Mouse (Mus musculus): ENCODE measurements around the gene Myo1c.
A peak's percentile ranks its signal among the peaks of the same experiment; 100 is the strongest.

Myo1c gene

DNA sequence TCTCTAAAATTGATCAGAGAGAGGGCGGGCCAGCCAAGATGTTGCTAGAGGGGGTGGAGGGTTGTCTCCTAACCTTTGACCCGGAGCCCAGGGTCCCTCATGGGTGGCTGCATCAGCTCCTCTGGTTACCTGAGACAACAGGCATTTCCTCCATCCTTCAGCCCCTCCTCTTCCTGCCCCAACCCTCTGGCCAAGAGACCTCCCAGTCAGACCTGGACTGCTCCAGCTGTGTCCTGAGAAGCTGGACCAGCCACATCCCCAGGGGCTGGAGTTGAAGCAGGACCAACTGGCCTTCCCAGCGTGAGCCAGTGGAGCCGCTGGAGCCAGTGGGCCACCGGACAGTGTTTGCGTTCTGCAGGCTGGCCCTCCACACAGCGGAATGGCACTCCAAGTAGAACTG, at the start of gene Myo1c:
Gene Myo1c, plus strand, starts transcription at position 194 of the 400 bp plus-strand sequence.
- DNase-seq (ENCODE audit: low read depth, low spot score) = no peak

DNA sequence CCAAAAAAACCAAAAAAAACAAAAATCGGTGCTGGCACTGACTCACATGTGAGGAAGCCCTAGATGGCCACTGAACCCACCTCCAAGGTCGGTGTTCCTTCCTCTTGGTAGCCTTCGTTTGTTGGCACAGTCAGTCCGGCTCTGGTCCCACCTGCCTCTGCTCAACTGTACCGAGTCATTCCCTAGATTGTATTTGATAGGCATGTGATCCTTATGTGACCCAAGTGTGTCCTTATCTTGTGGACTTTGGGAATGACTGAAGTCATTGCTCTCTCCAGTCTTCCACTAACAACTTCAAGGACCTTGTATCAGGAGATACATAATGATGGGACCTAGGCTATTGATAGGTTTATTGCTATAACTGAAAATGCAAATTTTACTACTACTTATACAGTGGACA, 45.5 kb upstream of the Myo1c start:
- DNase-seq (ENCODE audit: low read depth, low spot score) = no peak

DNA sequence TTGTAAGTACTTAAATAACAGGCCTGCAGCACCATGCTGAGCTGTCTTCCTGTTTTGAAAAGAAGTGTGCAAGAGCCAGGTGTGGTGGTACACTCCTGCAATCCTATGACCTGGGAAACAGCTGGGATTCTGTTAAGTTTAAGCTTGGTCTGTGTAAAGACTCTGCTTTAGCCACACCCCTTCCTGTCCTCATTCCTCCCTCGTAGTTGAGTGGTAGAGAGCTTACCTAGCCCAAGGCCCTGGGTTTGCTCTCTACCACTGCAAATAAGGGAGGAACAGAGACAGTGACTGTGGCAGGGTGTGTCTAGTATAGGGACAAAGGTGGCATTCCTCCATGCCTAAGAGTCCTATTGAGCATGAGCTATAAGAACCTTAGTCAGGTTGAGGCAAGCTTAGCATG, 45.0 kb upstream of the Myo1c start:
- peak; percentile 91 for DNase-seq (ENCODE audit: low read depth, low spot score)

DNA sequence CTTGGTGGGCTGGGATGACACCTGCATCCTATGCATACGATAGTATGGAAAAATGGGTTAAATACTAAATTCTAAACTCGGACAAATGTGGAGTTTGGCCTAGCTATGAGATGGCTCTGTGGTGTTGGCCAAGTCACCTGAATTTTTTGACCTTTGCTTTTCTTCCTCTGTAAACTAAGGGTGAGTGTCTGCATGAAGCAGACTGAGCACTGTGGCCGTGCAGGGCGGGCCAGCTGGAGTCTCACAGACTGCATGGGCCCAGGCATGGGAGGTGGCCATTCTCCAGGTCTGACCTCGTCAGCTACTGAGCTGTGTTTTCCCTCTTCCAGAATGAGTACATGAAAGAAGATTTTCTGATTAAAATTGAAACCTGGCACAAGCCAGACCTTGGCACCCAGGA, 41.5 kb upstream of the Myo1c start:
- DNase-seq (ENCODE audit: low read depth, low spot score) = no peak

DNA sequence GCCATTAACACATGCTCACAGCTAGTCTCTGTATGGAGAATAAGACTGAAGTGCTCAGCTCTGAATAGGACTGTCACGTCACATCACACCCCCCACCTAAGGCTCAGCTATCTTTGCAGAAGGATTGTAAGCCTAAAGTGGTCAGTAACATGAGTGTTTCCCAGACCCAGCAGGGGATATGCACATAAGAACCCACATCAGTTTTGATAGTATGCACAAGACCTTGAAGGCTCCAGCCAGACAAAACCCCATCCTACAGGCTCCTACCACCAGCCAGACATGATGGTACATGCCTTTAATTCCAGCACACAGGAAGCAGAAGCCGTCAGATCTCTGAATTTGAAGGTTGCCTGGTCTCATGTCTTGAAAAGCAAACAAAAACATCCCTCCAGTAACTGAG, 40.3 kb upstream of the Myo1c start:
- peak; percentile 80 for DNase-seq (ENCODE audit: low read depth, low spot score)

DNA sequence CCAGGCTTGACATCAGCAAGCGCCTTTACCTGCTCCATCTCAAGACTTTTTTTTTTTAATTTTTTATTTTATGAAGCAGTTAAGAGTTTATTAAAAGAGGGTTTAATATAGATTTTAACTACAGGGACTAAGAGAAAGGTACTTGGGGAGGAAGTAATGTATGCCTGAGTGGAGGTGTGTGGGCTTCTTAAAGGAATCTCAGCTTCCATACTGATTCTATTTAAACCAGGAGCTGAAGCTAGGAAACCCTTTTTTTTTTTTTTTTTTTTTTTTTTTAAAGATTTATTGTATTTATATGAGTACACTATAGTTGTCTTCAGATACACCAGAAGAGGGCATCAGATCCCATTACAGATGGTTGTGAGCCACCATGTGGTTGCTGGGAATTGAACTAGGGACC, 35.5 kb upstream of the Myo1c start:
- DNase-seq (ENCODE audit: low read depth, low spot score) = no peak

DNA sequence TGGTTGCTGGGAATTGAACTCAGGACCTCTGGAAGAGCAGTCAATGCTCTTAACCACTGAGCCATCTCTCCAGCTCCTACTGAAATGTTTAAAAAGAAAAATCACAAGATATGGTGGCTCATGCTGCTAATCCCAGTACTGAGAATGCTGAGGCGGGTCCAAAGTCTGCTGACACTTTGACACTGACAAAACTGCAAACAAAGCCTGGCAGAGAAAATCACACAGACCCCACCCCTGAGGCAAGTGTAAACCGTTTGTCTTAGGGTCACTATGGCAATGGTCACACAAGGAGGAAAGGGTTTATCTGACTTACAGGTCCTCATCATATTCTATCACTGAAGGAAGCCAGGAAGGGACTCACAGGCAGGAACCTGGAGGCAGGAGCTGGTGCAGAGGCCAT, 34.7 kb upstream of the Myo1c start:
- no peak for DNase-seq (ENCODE audit: low read depth, low spot score)

DNA sequence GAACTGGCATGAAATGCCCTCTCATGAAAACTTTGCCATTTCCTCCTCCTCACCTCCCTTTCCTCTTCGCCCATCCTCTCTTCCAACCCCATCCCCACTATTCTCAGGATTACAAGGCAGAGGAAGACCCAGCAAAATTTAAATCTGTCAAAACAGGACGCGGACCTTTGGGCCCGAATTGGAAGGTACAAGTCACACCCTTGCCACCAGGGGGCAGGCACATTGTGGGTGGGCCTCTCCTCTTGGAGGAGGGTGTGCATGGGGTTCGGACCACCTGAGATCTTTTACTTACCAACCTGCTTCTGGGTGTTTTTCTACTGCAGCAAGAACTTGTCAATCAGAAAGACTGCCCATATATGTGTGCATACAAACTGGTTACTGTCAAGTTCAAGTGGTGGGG, 31.2 kb upstream of the Myo1c start:
- DNase-seq (ENCODE audit: low read depth, low spot score) = peak; percentile 71

DNA sequence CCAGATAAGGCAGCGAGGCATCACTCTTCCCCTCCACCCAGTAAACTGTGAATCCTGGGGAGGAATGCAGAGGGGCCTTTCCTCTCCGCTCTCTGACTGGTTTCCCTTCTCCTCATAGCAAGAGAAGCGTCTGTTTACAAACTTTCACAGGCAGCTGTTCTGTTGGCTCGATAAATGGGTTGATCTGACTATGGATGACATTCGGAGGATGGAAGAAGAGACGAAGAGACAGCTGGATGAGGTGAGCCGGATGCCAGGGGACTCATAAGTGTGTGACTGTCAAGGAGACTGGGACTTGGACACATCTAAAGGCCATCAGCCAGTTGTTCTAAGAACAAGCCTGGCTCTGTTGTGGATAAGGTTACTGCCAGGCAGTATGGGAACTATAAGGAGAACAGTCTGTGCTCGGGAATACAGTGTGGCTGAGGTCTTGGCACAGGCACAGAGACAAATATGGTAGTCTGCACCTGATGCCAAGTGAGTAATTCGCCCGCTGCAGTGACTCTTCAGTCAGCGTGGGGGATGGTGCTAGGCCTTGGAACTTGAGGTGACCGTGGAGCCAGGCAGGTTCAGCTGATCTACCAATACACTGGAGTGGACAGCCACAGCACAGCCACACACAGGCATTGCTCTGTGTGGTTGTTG, 30.0 kb upstream of the Myo1c start:
- no peak for DNase-seq (ENCODE audit: low read depth, low spot score)

DNA sequence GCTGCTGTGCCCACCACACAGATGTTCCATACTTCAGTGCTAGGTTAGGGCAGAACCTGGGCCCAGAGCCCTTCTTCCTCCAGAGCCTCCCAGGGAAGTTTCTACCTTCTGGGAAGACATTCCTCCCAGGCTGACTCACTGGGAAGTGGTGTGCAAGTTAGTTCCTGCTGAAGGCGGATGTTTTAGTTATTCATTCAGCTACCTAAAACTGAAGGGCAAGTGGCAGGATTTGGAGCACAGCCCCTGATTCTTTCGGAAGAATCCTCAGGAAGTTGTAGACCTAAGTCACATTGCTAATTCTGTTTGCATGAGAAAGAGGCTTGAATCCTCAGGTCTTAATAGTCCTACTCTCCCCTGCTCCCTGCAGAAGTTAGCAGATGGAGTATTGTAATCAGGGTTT, 28.9 kb upstream of the Myo1c start:
- DNase-seq (ENCODE audit: low read depth, low spot score) = peak; percentile 98

DNA sequence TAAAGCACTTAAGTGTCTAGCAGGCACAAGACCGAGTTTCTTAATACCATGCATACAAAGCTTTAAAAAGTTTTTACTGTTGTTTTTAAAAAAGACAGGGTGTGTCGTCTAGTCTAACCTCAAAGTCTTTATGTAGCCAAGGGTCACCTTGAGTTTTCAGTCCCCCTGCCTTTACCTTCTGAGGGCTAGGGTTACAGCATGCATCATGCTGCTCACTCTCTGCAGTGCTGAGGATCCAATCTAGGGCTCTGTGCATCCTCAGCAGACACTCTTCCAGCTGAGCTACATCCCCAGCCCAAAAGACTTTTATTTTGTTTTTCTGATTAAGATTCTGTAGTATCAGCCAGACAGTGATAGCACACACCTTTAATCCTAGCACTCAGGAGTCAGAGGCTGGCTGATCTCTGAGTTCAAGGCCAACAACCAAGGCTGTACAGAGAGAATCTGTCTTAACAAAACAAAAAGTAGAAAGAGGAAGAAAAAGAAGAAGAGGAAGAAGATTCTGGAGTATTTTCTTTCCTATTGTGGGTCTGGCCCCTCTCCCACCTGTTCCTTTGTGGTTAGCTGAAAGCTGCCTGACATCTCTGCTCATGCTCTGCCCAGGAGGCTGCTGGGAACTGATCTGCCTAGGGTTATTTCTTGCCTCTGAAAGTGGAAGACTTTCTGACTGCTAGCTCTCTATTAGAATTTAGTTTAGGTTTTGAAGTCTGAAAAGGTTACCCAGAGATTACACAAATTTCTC, 27.5 kb upstream of the Myo1c start:
- DNase-seq (ENCODE audit: low read depth, low spot score) = peak; percentile 75

DNA sequence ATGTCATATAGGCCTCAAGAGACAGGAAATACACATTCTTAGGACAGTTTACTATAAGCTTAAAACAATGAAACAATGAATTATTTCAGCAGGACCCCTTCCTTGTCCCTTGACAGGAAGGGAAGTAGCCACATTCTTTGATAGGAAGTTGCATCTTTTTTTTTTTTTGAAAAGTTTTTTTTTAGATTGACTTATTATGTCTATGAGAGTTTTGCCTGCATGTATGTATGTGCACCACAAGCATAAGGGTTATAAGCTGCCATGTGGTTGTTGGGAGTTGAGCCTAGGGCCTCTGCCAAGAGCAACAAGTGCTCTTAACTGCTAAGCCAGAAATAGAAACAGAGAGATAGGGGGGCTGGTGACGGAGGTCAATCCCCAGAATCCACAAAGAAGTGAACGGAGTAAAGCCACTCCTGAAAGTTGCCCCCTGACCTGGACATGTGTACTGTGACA, 26.2 kb upstream of the Myo1c start:
- DNase-seq (ENCODE audit: low read depth, low spot score) = no peak

DNA sequence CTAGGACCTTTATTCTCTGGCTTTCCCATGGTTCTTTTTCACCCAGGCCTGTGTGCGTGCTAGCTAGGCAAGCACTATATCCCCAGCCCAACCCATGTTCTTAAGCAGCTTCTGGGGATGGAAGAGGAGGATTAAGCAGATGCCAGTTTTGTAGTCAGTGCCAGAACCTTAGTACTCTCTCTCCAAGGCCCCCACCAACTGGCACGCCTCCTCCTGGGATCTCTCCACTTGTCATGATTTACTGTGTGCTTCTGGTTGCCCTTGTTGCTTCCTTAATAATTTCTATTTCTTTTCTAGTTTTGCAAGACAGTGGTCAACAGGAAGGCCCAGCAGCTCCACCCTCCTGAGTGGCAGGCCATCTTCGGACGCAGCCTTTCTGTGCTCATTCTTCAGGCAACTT, 24.5 kb upstream of the Myo1c start:
- DNase-seq (ENCODE audit: low read depth, low spot score) = no peak

DNA sequence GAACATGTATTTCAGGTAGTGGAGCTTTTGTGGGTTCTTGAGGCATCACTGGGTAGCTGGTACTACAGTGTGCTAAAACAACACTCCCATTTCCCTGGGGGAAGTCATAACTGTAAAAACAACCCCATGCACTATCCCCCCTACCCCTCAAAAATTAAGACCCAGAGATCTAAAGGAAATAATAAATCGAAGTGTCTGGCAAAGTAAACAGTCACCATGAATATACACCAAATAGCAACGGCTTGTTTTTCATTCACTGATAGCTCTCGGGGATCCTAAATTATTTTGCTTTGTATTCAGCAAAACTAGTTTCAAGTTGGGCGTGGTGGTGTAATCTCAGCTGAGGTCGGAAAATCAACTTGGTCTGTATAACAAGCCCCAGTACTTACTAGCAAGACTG, 20.2 kb upstream of the Myo1c start:
- no peak for DNase-seq (ENCODE audit: low read depth, low spot score)

DNA sequence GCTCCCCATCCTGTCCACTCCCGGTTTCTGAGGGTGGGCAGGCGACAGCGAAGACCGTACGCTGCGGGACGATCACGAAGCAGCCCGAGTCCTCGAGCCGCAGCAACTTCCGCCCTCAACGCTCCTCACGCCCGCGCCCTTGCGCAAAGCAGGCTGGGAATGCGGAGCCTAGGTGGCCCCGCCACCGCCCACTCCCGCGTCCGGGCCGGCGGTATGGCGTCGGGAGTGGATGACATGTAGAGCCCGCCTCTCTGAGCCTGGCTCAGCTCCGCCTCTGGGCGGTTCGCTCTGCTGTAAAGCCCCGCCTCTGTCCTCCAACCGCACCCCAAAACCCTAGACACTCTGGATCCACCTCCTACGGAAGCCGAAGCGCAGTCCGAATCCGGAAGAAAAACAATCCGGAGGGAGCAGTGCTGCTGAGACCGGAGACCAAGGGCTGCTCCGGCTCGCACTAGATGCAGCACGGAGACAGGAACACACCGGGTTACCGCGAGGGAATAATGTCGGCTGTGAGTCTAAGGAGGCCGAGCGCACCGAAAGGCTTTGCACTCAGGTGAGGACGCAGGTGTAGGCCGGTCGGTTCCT, 19.6 kb upstream of the Myo1c start, which contains the start of gene Inpp5k:
Gene Inpp5k, plus strand, starts transcription at position 344 of the 585 bp plus-strand sequence.
- DNase-seq (ENCODE audit: low read depth, low spot score) = peak; percentile 98

DNA sequence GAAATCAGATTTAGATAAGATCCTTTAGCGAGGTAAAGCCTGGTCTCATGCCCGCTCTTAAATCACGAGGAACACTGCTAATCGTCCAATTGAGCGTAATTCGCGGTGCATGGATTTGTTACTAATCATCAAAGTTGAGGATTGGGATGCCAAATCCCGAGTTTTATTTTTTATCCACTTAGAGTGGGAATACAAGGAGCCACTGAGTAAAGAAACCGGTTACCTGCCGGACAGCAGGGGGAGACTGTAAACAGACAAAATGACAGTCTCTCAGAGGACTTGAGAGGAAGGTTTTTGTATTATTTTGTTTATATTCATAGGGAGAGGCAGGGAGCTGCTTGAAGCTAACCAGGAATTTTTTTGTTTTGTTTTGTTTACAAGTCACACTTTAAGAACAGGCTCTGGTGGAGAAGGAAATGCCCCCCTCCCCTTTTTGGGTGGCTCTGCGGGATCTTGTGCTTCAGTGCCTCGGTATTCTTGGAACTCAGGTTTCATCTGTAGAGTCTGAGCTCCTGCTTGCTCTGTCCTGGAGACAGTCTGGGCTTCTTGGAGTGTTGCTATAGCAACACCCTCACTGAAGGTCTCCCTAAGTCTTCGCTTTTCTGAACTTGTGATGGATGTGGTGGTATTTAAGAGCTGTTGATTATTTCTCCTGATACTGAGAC, 18.6 kb upstream of the Myo1c start:
- peak; percentile 45 for DNase-seq (ENCODE audit: low read depth, low spot score)

DNA sequence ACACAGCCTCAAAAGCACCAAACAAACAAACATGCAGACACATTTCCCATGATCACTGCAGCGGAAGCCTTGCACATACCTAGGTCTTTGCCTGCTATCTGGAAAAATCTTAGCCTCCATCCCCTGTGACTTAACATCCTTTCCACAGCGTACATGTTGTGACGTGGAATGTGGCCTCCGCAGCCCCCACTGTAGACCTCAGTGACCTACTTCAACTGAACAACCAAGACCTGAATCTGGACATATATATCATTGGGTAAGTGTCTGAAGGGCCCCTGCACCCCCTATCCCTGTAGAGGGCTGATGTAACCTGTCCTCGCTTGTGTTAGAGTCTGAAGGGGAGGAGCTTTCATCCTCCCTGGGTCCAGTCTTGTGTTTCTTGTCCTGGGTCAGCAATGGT, 17.4 kb upstream of the Myo1c start:
- DNase-seq (ENCODE audit: low read depth, low spot score) = no peak

DNA sequence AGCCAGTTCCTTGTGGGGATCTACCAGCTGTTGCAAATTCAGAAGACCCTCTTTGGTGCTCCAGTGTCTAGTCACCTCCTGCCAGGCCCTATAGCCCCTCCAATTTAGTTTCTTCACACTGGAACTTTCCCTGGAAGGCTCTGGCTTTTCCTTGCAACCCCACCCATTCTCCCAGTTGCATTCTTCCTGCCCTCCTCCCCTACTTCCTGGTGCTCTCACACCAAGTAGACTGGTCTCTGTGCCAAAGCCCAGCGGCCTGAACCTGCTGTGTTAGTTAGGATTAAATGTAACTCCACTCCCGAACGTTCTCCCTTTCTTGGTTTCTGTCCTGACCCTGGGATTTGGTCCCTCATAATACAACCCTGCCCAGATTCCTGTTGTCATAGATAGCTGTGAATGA, 15.5 kb upstream of the Myo1c start:
- no peak for DNase-seq (ENCODE audit: low read depth, low spot score)

DNA sequence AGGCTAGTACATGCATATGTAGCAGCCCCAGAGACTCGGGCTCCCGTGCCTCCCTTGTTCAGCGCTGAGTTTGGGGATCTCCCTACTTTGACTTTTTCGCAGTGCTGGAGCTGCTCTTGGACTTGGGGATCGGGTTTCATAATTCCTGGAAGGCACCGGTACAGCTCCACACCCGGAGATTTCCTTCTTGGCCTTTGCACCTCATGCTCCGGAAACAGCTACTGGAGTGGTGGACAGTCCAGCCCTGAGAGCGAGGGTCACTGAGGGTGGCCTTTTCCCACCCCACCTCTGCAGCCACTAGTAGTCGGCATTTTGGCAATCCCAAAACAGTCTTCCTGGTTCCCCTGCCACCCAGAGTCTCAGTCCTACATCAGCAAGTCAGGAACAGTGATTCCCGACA, 15.0 kb upstream of the Myo1c start:
- DNase-seq (ENCODE audit: low read depth, low spot score) = no peak

DNA sequence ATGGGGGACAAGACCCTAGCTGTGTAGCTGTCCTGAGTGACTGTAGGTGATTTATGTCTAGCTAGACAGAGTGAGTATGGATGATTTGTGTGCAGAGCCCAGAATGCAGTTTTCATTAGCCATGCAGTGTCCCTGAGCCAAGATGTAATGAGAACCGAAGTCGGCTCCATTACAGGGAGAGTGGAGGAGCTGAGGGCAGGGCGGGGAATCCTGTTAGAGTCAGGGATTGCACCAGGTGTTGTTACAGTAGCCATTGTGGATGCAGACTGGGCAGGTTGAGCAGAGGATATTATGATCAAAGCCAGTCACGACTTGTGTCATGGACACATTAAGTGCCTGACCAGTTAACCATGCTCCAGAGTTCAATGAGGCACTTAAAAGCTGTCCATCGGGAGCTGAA, 7.0 kb upstream of the Myo1c start:
- no peak for DNase-seq (ENCODE audit: low read depth, low spot score)

DNA sequence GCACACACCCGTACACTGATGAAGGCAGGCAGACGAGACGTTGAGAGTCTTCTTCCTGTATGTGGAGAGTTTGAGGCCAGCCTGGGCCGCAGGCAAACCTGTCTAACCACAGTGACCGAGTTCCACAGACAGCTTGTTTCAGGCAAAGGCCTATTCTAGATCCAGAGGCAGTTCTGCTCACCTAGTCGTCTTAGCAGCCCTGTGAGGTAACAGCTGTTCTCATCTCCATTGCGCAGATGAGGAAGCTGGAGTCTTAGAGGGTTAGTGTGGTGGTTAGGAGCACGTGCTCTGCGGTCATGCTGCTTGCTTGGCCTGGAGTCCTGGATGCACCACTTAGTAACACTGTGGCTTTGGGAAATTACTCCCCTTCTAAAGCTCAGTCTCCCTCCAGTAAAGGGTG, 5.6 kb upstream of the Myo1c start:
- no peak for DNase-seq (ENCODE audit: low read depth, low spot score)

DNA sequence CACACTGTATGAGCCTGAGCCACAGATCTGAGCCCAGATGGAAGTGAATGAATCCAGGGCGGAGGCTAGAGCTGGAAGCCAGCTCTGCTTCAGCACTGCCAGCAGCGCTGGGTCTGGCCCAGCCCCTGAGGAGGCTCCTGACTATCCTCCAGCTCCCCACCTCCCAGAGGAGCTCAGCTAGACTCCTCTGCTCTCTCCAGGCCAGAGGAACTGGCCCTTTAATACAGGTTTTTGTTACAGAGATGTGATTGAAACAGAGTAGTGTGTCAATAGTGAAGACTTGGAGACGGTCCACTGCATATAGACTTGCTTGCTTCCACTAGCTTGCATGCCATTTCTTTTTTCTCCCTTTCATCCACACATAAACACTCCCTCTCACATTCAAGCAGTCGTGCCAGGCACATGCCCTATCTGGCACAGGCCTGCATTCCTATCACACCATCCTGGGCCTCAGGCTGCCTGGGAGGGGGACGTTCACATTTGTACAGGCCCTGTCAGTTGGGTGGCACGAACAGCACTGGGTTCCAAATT, 2.6 kb upstream of the Myo1c start:
- no peak for DNase-seq (ENCODE audit: low read depth, low spot score)
